Mouse (Mus musculus) forelimb bud, embryonic 11.5 days (tissue): ENCODE measurements at regions not wholly inside any gene's neighbourhood (a gene's known extent, or its start where the extent isn't known, plus 50 kb on each side); places are given as distances from the start of the nearest gene placed in this dataset.
"Not testable (repeated sequence)": the region's sequence is repeated elsewhere in the genome, so short reads cannot be mapped to it uniquely, and the experiment has no call there.

Source experiments
- DNase-seq: peaks from one replicate; pipeline ENCODE4 v3.0.0-alpha.2; 2012; ENCODE audit warnings: low read depth, low spot score

GRCm38 (mm10) chr12:79990751-79991150, 122.1 kb downstream of the Zfp36l1 start:
- no peak for DNase-seq

GRCm38 (mm10) chr12:79989582-79990110, 123.2 kb downstream of the Zfp36l1 start:
- no peak for DNase-seq

- no peak for DNase-seq
These were observed 124.1 kb downstream of the Zfp36l1 start for GRCm38 (mm10) chr12:79988401-79989358.

GRCm38 (mm10) chr12:79986241-79986976, 126.4 kb downstream of the Zfp36l1 start:
- DNase-seq, result no peak

GRCm38 (mm10) chr12:79984985-79985747, 127.6 kb downstream of the Zfp36l1 start:
- DNase-seq, result no peak

- DNase-seq, result no peak
These were observed 128.6 kb downstream of the Zfp36l1 start for GRCm38 (mm10) chr12:79984025-79984790.

- DNase-seq, result no peak
These were observed 129.6 kb downstream of the Zfp36l1 start for GRCm38 (mm10) chr12:79983232-79983631.

GRCm38 (mm10) chr12:79982497-79982896, 130.3 kb downstream of the Zfp36l1 start:
- DNase-seq, result not testable (repeated sequence)

- DNase-seq, result no peak
These were observed 132.1 kb downstream of the Zfp36l1 start for GRCm38 (mm10) chr12:79980711-79981110.

- DNase-seq, result no peak
These were observed 135.7 kb downstream of the Zfp36l1 start for GRCm38 (mm10) chr12:79977136-79977535.

GRCm38 (mm10) chr12:79975466-79976239, 137.2 kb downstream of the Zfp36l1 start:
- no peak for DNase-seq

GRCm38 (mm10) chr12:79975050-79975449, 137.8 kb downstream of the Zfp36l1 start:
- DNase-seq, result no peak

- no peak for DNase-seq
These were observed 138.3 kb downstream of the Zfp36l1 start for GRCm38 (mm10) chr12:79974530-79974929.

GRCm38 (mm10) chr12:79973566-79974230, 139.1 kb downstream of the Zfp36l1 start:
- no peak for DNase-seq

GRCm38 (mm10) chr12:79970981-79971390, 141.8 kb downstream of the Zfp36l1 start:
- DNase-seq, result no peak

GRCm38 (mm10) chr12:79970227-79970901, 142.4 kb downstream of the Zfp36l1 start:
- no peak for DNase-seq

GRCm38 (mm10) chr12:79969346-79970226, 143.2 kb downstream of the Zfp36l1 start:
- DNase-seq, result no peak

GRCm38 (mm10) chr12:79968676-79969075, 144.1 kb downstream of the Zfp36l1 start:
- DNase-seq, result no peak
